Mouse (Mus musculus): ENCODE data around the gene Fcgrt. TPM values are rescaled to one million over a fixed set of nuclear protein-coding genes. Genes with fewer than 3 reads are reported as not detected.
A peak's percentile ranks its signal among the peaks of the same experiment; 100 is the strongest.
"Not testable (repeated sequence)": the region's sequence is repeated elsewhere in the genome, so short reads cannot be mapped to it uniquely, and the experiment has no call there.

Fcgrt gene
- 30.7 and 37.0 TPM in 2 replicates for polyA plus RNA-seq (2012; rRNA removed)

DNA sequence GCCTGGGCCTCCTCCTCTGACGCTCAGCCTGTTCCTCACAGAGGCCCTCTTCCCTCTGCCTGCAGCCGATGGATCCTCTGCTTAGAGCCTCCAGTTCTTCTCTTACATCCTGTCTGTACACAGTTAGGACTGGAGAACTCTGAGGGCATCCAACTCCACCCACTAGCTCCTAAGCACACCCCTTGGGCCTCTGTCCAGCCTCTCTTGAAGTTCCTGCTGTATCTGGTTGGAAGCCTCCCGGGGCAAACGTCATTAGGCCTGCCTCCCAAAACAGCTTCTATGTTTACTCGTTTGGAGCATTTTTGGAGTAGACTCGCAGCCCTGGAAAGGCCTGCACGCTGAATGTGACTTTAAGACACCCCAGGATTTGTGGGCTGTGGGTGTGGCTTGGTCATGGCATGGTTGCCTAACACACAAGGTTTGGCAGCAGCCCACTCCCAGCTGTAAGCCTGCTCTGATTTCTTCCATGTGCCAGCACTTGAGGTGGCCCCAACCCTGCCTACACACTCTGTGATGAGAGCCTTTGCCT is at the start of gene Fcgrt:
Gene Fcgrt (minus strand): TSS at position 200 of the 529 bp plus-strand sequence.
- H3K27ac ChIP-seq (ENCODE audit: insufficient read depth, low read length), result peak within 1 kb of the TSS; percentile 54

DNA sequence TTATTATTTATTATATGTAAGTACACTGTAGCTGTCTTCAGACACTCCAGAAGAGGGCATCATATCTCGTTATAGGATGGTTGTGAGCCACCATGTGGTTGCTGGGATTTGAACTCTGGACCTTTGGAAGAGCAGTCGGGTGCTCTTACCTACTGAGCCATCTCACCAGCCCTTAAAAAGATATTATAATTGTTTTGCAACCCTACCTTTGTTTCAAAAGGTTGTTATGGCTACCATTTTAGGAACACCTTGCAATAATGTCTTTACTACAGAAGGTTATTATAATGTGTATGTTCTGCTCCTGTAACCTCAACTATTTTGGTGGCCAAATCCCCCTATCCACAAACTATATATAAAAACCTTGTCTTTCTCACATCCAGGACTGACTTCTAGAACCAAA is 49.4 kb upstream of the Fcgrt start:
- not testable (repeated sequence) for H3K4me3 ChIP-seq (ENCODE audit: insufficient read depth, low read length); H3K27ac ChIP-seq (ENCODE audit: insufficient read depth, low read length); H3K4me1 ChIP-seq (ENCODE audit: control insufficient read depth, insufficient read depth, low read length)

More for the DNA sequence above, at the start of gene Fcgrt:
- Histone ChIP-seq H3K4me3 (ENCODE audit: insufficient read depth, low read length) (peak within 1 kb of the TSS; percentile 26; the same call in 1 of the 2 replicates), H3K4me1 (ENCODE audit: control insufficient read depth, insufficient read depth, low read length) (no peaks in the 10 kb centered on the region)
- TF ChIP-seq CTCF (IDR thresholded peaks at IDR 0.05; ENCODE audit: extremely low read depth, insufficient read depth, low read length) (no peak), POLR2A (IDR thresholded peaks at IDR 0.05; ENCODE audit: extremely low read depth, insufficient read depth, low read length) (peak; percentile 45; the same call in 1 of the 2 replicates)

DNA sequence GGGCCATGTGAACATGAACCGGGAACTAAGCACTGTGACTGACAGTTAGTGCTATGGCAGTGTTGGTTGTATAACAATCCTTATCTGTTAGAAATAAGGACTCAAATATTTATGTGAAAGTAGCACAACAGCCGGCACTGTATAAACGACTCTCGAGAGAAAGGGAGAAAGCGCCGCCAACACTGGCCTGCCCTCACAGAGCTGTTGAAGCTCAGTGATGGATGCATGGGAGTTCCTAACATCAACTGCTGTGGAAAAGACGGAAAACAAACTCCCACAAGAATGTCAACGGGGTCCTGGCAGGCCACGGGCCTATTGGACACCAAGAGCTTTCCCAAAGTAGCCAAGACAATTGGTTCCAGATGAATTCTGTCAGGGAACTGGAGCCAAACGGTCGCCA is 47.7 kb upstream of the Fcgrt start:
- H3K27ac ChIP-seq (ENCODE audit: insufficient read depth, low read length), result no peak overlapping the region
- no peak overlapping the region for H3K4me3 ChIP-seq (ENCODE audit: insufficient read depth, low read length)
- peaks cover 2% of the 10 kb centered on the region; the same call in 1 of the 2 replicates for H3K4me1 ChIP-seq (ENCODE audit: control insufficient read depth, insufficient read depth, low read length)
- TF ChIP-seq CTCF (IDR thresholded peaks at IDR 0.05; ENCODE audit: extremely low read depth, insufficient read depth, low read length) (no peak), POLR2A (IDR thresholded peaks at IDR 0.05; ENCODE audit: extremely low read depth, insufficient read depth, low read length) (no peak)

DNA sequence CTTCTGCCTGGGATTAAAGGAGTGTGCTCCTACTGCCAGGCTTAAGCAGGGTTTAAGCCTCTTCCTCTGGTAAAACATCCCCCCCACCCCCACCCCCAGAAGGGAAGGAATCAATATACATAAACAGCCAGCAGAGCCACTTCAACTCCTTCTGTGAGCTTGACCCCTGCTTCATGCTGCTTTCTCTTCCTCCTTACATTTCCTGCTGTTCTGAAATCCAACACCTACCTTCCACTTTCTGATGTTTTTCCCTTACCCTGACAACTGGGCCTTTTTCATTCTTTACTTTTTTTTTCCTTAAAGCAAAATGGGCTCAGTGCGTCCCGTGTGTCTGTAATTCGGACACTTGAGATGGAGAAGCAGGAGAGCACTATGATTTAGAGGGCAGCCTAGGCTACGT is 46.7 kb upstream of the Fcgrt start:
- Histone ChIP-seq H3K27ac (ENCODE audit: insufficient read depth, low read length) (no peak overlapping the region), H3K4me3 (ENCODE audit: insufficient read depth, low read length) (no peak overlapping the region), H3K4me1 (ENCODE audit: control insufficient read depth, insufficient read depth, low read length) (peaks cover 2% of the 10 kb centered on the region; the same call in 1 of the 2 replicates)
- TF ChIP-seq CTCF (IDR thresholded peaks at IDR 0.05; ENCODE audit: extremely low read depth, insufficient read depth, low read length) (no peak), POLR2A (IDR thresholded peaks at IDR 0.05; ENCODE audit: extremely low read depth, insufficient read depth, low read length) (no peak)

DNA sequence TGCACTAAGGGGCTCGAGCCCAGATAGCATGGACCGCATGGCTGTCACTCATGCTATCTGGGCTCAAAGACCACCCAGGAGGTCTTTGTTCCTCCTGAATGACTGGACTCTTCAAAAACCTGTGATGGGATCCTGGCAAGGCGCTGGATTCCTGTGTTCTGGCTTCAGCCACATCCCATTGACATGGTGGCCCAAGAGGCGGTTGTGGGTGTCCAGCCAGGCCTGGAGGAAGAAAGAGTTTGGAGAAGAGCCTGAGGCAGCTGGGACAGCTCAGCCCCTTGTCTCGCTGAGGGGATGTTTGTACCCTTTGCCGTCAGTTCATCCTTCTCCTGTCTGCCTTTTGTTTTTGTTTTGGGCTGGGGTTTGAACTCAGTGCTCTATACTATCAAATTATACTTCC is 45.9 kb upstream of the Fcgrt start:
- no peak for TF ChIP-seq CTCF (IDR thresholded peaks at IDR 0.05; ENCODE audit: extremely low read depth, insufficient read depth, low read length)
- no peak for TF ChIP-seq POLR2A (IDR thresholded peaks at IDR 0.05; ENCODE audit: extremely low read depth, insufficient read depth, low read length)
- H3K27ac ChIP-seq (ENCODE audit: insufficient read depth, low read length), result no peak overlapping the region
- H3K4me3 ChIP-seq (ENCODE audit: insufficient read depth, low read length), result no peak overlapping the region
- peaks cover 2% of the 10 kb centered on the region; the same call in 1 of the 2 replicates for H3K4me1 ChIP-seq (ENCODE audit: control insufficient read depth, insufficient read depth, low read length)

DNA sequence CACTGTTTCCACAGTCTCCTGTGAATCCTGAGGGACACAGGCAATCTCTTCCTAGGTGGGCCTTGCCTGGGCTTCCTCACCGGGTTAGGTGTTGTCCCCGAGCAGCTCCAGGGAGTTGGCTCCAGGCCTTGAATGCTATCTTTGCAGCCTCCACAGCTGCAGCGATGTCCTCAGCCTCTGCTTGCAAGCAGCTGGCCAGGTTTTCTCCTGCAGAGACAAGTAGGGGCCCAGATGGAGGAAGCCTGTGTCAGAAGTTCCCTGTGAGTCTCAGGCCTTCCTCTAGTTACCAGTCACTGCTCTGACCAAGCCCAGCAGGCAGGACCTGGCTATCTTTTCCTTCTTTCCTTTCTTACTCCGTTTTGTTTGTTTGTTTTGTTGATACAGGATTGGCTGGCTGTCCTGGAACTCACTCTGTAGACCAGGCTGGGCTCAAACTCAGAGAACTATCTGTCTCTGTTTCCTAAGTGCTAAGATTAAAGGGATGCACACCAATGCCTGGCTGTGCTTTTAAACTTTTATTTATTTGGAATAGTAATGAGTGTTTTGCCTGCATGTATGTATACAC is 45.0 kb upstream of the Fcgrt start:
- TF ChIP-seq CTCF (IDR thresholded peaks at IDR 0.05; ENCODE audit: extremely low read depth, insufficient read depth, low read length) (no peak), POLR2A (IDR thresholded peaks at IDR 0.05; ENCODE audit: extremely low read depth, insufficient read depth, low read length) (no peak)
- H3K4me1 ChIP-seq (ENCODE audit: control insufficient read depth, insufficient read depth, low read length), result peaks cover 2% of the 10 kb centered on the region; the same call in 1 of the 2 replicates
- H3K27ac ChIP-seq (ENCODE audit: insufficient read depth, low read length), result no peak overlapping the region
- H3K4me3 ChIP-seq (ENCODE audit: insufficient read depth, low read length), result no peak overlapping the region

DNA sequence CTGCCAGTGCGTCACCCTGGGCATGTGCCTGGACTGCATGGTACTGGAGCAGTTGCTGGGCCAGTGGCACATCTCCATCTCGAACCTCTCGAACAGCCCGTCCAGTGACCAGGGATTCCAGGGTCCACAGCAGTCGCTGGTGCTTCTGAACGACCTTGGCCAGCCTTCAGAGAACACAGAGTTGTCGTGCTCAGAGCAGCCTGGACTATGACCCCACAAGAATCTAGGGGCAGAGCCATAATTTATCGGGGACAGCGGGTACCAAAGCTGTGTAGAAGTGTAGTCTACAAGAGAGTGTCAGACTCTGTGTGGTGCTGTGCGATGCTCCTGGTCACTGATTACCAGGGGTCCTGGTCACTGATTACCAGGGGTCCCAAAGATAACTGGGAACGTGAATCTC is 44.2 kb upstream of the Fcgrt start:
- TF ChIP-seq POLR2A (IDR thresholded peaks at IDR 0.05; ENCODE audit: extremely low read depth, insufficient read depth, low read length) (no peak), CTCF (IDR thresholded peaks at IDR 0.05; ENCODE audit: extremely low read depth, insufficient read depth, low read length) (no peak)
- Histone ChIP-seq H3K4me1 (ENCODE audit: control insufficient read depth, insufficient read depth, low read length) (peaks cover 2% of the 10 kb centered on the region; the same call in 1 of the 2 replicates), H3K4me3 (ENCODE audit: insufficient read depth, low read length) (no peak overlapping the region), H3K27ac (ENCODE audit: insufficient read depth, low read length) (no peak overlapping the region)

DNA sequence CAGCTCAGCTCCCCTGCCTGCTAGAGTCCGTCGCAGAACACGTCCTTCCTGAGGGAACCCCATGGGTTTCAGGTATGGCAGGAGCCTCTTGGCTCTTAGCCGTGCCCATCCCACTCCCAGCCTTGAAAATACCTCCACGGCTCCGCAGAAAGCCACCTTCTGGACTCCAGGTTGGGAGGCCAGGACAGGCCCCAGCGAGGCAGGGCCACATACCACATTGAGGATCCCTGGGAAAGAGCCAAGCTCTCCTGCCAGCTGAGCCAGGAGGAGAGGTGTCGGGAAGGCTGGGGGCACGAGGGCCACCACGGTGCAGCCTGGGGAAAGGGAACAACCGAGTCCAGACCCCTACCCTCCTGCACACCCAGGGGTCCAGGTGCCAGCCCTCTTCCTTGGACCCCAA is 43.6 kb upstream of the Fcgrt start:
- peaks cover 2% of the 10 kb centered on the region; the same call in 1 of the 2 replicates for H3K4me1 ChIP-seq (ENCODE audit: control insufficient read depth, insufficient read depth, low read length)
- no peak overlapping the region for H3K4me3 ChIP-seq (ENCODE audit: insufficient read depth, low read length)
- H3K27ac ChIP-seq (ENCODE audit: insufficient read depth, low read length), result no peak overlapping the region
- TF ChIP-seq POLR2A (IDR thresholded peaks at IDR 0.05; ENCODE audit: extremely low read depth, insufficient read depth, low read length) (no peak), CTCF (IDR thresholded peaks at IDR 0.05; ENCODE audit: extremely low read depth, insufficient read depth, low read length) (no peak)

DNA sequence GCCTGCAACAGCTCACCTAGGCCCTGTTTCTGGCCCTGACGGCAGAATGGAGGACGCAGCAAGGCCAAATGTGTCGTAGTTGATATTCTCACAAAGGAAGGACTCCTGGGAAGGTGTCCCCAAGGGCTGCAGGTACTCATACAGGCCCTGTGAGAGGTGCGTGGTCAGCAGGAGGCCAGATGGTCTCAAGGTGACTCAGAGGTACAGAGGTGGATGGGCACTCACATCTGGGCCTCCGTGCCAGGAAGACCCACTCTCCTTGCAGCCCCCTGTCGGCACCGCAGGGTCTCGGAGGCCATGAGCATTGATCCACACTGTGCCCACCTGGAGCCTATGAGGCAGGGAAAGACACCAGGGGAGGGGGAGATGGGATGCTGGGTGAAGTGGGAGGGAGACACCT is 41.8 kb upstream of the Fcgrt start:
- H3K27ac ChIP-seq (ENCODE audit: insufficient read depth, low read length), result no peak overlapping the region
- no peaks in the 10 kb centered on the region for H3K4me1 ChIP-seq (ENCODE audit: control insufficient read depth, insufficient read depth, low read length)
- TF ChIP-seq CTCF (IDR thresholded peaks at IDR 0.05; ENCODE audit: extremely low read depth, insufficient read depth, low read length) (no peak), POLR2A (IDR thresholded peaks at IDR 0.05; ENCODE audit: extremely low read depth, insufficient read depth, low read length) (no peak)
- H3K4me3 ChIP-seq (ENCODE audit: insufficient read depth, low read length), result no peak overlapping the region

DNA sequence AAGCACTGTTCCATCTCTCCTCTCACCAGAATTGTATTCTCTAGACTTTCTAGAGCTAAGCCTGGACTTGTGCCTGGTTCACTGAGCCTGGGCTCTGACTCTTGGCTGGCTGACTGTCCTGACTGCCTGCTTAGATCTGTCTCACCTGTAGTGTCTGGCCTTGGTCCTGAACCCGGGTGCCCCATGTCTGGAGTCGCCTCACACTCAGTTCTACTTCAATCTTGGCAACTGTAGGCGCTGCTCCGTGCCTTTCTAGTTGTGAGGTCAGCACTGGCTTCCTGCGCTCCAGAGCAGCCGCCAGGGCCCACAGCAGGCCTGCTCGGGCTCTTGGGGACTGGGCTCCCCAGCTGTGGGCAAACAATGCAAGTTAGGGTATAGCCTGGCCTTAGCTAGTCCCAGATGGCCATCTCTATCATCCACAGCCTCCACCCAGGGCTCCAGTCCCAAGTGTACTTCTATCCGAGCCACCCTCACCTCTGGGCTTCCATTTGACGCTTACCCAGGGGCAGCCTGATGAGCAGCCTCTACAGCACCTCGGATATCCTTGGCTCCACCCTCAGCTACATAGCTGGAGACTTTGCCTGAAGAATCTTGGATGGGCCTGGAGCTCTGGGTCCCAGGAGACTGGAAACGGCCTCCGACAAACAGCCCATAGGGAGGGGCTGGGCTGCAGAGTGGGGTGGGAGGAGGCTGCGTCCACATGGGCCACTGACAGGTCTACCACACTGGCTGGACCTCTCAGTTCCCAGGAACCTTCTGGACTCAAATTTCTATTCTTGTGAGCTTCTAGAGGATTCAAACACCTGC is 40.9 kb upstream of the Fcgrt start:
- TF ChIP-seq CTCF (IDR thresholded peaks at IDR 0.05; ENCODE audit: extremely low read depth, insufficient read depth, low read length), result no peak
- no peak for TF ChIP-seq POLR2A (IDR thresholded peaks at IDR 0.05; ENCODE audit: extremely low read depth, insufficient read depth, low read length)
- no peaks in the 10 kb centered on the region for H3K4me1 ChIP-seq (ENCODE audit: control insufficient read depth, insufficient read depth, low read length)
- no peak overlapping the region for H3K4me3 ChIP-seq (ENCODE audit: insufficient read depth, low read length)
- H3K27ac ChIP-seq (ENCODE audit: insufficient read depth, low read length), result no peak overlapping the region
